Mouse (Mus musculus): ENCODE results near the gene Zbtb44. TPM values are rescaled to one million over a fixed set of nuclear protein-coding genes. Genes with fewer than 3 reads are reported as not detected.

The Zbtb44 gene
- total and polyA plus RNA-seq, 3 experiments: 9.8 to 15.1 TPM; not detected in 1

DNA sequence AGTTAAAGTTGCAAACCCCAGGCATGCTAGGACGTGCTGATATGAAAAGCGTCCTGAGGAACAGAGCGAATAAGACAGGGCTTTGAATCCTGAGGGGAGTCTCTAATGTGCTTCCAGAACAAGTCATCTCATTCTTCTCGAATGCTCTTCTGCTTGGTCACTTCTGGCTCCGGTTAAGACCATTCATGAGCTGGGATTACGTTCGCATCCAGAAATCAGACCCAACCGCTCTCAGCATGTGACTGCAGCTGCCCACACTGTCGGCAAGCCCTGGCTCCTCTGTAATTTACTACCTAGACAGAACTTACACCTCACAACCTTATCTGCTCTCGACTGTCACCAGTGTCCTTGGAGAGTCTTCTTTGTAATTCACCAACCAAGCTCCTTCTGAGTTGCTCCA lies 29.8 kb upstream of the Zbtb44 start:
- H3K79me2 ChIP-seq (ENCODE audit: control insufficient read depth, insufficient read depth, low read length, poor library complexity): no peaks in the 10 kb centered on the region

DNA sequence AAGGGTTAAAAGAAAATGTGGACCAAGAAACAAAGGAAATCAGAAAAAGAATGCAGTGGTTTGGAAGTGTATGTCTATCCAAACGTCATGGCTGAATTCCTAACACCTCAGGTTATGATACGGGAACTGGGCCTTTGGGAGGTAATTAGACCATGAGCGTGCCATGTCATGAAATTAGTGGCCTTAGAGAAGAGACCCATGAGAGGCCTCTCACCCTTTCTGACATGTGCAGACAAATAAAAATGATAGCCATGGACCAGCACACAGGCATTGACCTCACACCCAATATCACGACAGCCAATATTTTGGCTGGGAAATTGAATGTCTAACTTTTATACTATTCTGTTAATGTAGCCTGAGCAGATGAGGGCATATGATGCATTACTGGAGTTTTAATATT lies 27.9 kb upstream of the Zbtb44 start:
- H3K9me3 ChIP-seq (replicated peaks; ENCODE audit: insufficient read depth, low read length): no peaks in the 10 kb centered on the region
- no peak for DNase-seq (ENCODE audit: low read depth, low spot score)
- no peaks in the 10 kb centered on the region for H3K36me3 ChIP-seq (ENCODE audit: control insufficient read depth in 1 of 2, insufficient read depth in 2 of 2, low read length in 2 of 2)
- H3K27me3 ChIP-seq (ENCODE audit: control insufficient read depth in 1 of 2, insufficient read depth in 2 of 2, low read length in 2 of 2): no peaks in the 10 kb centered on the region; a peak in 1 of 4 replicates
- H3K4me3 ChIP-seq (ENCODE audit: control insufficient read depth in 1 of 2, insufficient read depth in 1 of 2, low read depth in 2 of 2, low read length in 2 of 2): no peak overlapping the region
- H3K4me1 ChIP-seq (ENCODE audit: control insufficient read depth in 1 of 2, insufficient read depth in 2 of 2, low read length in 2 of 2): no peaks in the 10 kb centered on the region
- H3K9ac ChIP-seq (ENCODE audit: control insufficient read depth, low read depth, low read length, poor library complexity, severe bottlenecking): no peak overlapping the region
- H3K79me2 ChIP-seq (ENCODE audit: control insufficient read depth, insufficient read depth, low read length, poor library complexity): no peaks in the 10 kb centered on the region
- no peak overlapping the region for H3K27ac ChIP-seq (ENCODE audit: control insufficient read depth, low read depth, low read length)
- no peak for TF ChIP-seq CTCF (IDR thresholded peaks at IDR 0.05 in 2 of 3, conservative IDR thresholded peaks at IDR 0.05 in 1 of 3; ENCODE audit: control insufficient read depth in 1 of 3, insufficient read depth in 1 of 3, low read depth in 2 of 3, low read length in 3 of 3, poor library complexity in 1 of 3, severe bottlenecking in 1 of 3)
- TF ChIP-seq EP300 (IDR thresholded peaks at IDR 0.05; ENCODE audit: low read depth in 1 of 2, low read length in 2 of 2): no peak
- no peak for TF ChIP-seq ZMIZ1 (IDR thresholded peaks at IDR 0.05; ENCODE audit: low read depth, low read length)
- no peak for TF ChIP-seq MYB (IDR thresholded peaks at IDR 0.05; ENCODE audit: low read depth, low read length)
- TF ChIP-seq MAZ (IDR thresholded peaks at IDR 0.05; ENCODE audit: low read depth, low read length): no peak
- TF ChIP-seq MXI1 (IDR thresholded peaks at IDR 0.05; ENCODE audit: low read depth, low read length): no peak
- TF ChIP-seq POLR2AphosphoS2 (IDR thresholded peaks at IDR 0.05; ENCODE audit: low read length): no peak
- TF ChIP-seq TBP (IDR thresholded peaks at IDR 0.05; ENCODE audit: low read depth, low read length): no peak
- no peak for TF ChIP-seq SIN3A (IDR thresholded peaks at IDR 0.05; ENCODE audit: low read length)
- no peak for TF ChIP-seq USF1 (IDR thresholded peaks at IDR 0.05; ENCODE audit: low read depth, low read length)
- no peak for TF ChIP-seq E2F4 (IDR thresholded peaks at IDR 0.05; ENCODE audit: borderline replicate concordance, low read depth, low read length)
- TF ChIP-seq RAD21 (IDR thresholded peaks at IDR 0.05; ENCODE audit: low read depth, low read length): no peak
- no peak for TF ChIP-seq POLR2A (IDR thresholded peaks at IDR 0.05; ENCODE audit: control insufficient read depth in 1 of 2, insufficient read depth in 1 of 2, low read depth in 1 of 2, low read length in 2 of 2, poor library complexity in 1 of 2)

More for the DNA sequence above, 29.8 kb upstream of the Zbtb44 start:
- no peak overlapping the region for H3K4me3 ChIP-seq (ENCODE audit: control insufficient read depth in 1 of 2, insufficient read depth in 1 of 2, low read depth in 2 of 2, low read length in 2 of 2)
- no peaks in the 10 kb centered on the region for H3K36me3 ChIP-seq (ENCODE audit: control insufficient read depth in 1 of 2, insufficient read depth in 2 of 2, low read length in 2 of 2)
- TF ChIP-seq E2F4 (IDR thresholded peaks at IDR 0.05; ENCODE audit: borderline replicate concordance, low read depth, low read length) (no peak), ELF1 (IDR thresholded peaks at IDR 0.05; ENCODE audit: low read depth, low read length) (no peak), RCOR1 (IDR thresholded peaks at IDR 0.05; ENCODE audit: low read depth, low read length) (no peak), TBP (IDR thresholded peaks at IDR 0.05; ENCODE audit: low read depth, low read length) (no peak), ZKSCAN1 (IDR thresholded peaks at IDR 0.05; ENCODE audit: low read depth, low read length) (no peak), BHLHE40 (IDR thresholded peaks at IDR 0.05; ENCODE audit: borderline replicate concordance, low read depth, low read length) (no peak)
- no peaks in the 10 kb centered on the region; a peak in 1 of 4 replicates for H3K27me3 ChIP-seq (ENCODE audit: control insufficient read depth in 1 of 2, insufficient read depth in 2 of 2, low read length in 2 of 2)
- no peaks in the 10 kb centered on the region for H3K4me1 ChIP-seq (ENCODE audit: control insufficient read depth in 1 of 2, insufficient read depth in 2 of 2, low read length in 2 of 2)
- H3K9me3 ChIP-seq (replicated peaks; ENCODE audit: insufficient read depth, low read length): no peaks in the 10 kb centered on the region
- no peak for DNase-seq (ENCODE audit: low read depth, low spot score)
- H3K9ac ChIP-seq (ENCODE audit: control insufficient read depth, low read depth, low read length, poor library complexity, severe bottlenecking): no peak overlapping the region
- H3K27ac ChIP-seq (ENCODE audit: control insufficient read depth, low read depth, low read length): no peak overlapping the region
